Mouse (Mus musculus) thymus, adult 2 months (tissue): ENCODE results near the gene Ttll3.

ENCODE experiments used
- CTCF ChIP-seq: fragments of 200-500 bp; IDR thresholded peaks from 2 replicates; pipeline ENCODE4 v1.5.1; 2012; ENCODE audit warnings: mild to moderate bottlenecking, control low read depth, low read length, moderate library complexity, borderline replicate concordance; ENCODE audit not compliant: control insufficient read depth, poor library complexity, insufficient read depth; ENCODE audit errors: extremely low read depth
- POLR2A ChIP-seq: fragments of 200-500 bp; IDR thresholded peaks from 2 replicates; pipeline ENCODE4 v1.6.1; 2012; ENCODE audit warnings: mild to moderate bottlenecking, low read length, control low read depth, moderate library complexity; ENCODE audit not compliant: control insufficient read depth, poor library complexity, insufficient read depth; ENCODE audit errors: extremely low read depth

GRCm38 (mm10) chr6:113438721-113439430 lies 49.8 kb downstream of the Ttll3 start:
- TF ChIP-seq CTCF (no peak), POLR2A (no peak)
